Mouse (Mus musculus) spleen, postnatal 4 days (tissue): ENCODE data around the gene Tnik.

Source experiments
- DNase-seq, 2 experiments: peaks; one replicate each; pipeline ENCODE4 v3.0.0; 2022; ENCODE audit warnings: low spot score in 2 of 2

Gene Tnik

GRCm38 (mm10) chr3:28401335-28401734 lies 138.3 kb downstream of the Tnik start:
- DNase-seq = no peak

- DNase-seq = no peak
Observed at GRCm38 (mm10) chr3:28402221-28402620, 139.2 kb downstream of the Tnik start.

GRCm38 (mm10) chr3:28405391-28405790 lies 142.4 kb downstream of the Tnik start:
- no peak for DNase-seq

DNA sequence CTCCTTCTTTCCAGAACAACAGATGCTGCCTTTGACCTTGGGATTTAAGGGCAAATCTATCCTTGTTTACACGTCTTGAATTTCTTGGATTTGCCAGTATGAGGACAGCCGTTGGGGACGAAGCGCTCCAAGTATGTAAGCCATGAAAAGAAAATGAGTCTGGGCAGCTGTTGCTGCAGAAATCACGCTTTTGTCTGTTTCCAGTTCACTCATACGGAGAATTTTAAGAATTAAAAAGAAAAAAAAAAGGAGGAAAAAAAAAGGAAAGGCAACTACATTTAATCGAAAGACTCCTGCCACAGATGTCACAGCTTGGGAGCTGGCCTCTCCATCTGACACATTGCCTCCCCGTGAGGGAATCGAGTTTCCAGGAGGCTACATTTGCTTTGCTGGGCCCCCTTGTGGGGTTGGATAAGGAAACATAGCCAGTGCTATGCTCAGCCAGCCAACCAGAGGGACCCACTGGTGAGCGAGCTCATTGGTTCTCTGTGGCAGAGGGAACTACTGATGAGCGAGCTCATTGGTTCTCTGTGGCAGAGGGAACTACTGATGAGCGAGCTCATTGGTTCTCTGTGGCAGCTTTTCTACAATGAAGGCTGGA lies 145.9 kb downstream of the Tnik start:
- peak in 1 of 2 experiments; percentile 18 for DNase-seq

DNA sequence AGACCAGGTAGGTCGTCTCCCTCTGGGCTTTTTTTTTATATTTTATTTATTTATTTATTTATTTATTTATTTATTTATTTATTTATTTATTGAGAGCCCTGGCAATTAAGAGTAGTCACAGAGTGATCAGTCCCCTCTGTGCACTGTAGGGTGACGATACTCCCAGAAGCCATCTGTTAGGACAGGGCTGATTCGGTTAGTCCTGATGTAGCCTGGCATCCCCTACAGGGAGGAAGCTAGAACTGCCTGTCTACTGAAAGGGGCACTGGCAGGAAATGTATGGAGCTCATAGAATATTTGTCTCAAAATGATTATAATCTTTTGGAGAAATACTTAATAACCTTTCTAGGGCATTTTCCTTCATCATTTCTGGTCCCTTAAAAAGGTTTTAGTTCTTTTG lies 147.3 kb downstream of the Tnik start:
- no peak for DNase-seq

DNA sequence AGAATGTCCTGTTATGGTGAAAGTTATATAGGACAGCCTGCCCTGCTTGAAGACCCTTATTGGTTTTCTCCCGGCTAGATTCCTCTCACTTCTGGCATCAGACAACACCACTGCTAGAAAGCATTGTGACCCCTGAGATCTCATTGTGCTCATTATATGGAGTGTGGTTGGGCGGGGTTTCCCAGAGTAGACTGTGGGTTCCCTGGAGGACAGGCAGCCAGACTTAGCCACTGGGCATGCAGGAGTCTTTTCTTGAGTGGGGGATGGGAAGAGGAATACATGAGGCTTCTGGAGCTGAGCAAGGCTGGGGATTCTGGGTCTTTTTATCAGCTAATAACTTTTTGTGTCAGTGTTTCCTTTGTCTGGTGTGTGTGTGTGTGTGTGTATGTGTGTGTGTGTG lies 153.0 kb downstream of the Tnik start:
- no peak for DNase-seq

- no peak for DNase-seq
Observed at GRCm38 (mm10) chr3:28417091-28417715, 154.2 kb downstream of the Tnik start.

DNA sequence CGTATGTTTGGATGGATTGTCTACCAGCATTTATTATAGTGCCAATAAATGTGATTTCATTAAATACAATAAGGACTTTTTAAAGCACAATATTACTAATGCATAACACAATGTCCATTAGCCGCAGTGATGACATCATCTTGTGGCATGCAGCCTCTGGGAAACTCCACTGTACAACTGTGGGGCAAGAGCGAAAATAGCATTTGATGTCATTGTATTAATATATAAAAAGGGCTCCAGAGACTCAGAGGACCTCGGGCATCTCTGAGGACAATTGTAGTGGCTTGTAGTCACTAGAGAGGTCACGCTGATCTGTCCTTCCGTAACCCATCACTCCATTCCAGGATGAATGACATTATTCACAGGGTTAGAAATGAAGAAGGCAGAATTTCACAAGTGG lies 157.2 kb downstream of the Tnik start:
- no peak for DNase-seq

GRCm38 (mm10) chr3:28420698-28421097 lies 157.7 kb downstream of the Tnik start:
- no peak for DNase-seq

GRCm38 (mm10) chr3:28421798-28422197 lies 158.8 kb downstream of the Tnik start:
- DNase-seq = no peak

DNA sequence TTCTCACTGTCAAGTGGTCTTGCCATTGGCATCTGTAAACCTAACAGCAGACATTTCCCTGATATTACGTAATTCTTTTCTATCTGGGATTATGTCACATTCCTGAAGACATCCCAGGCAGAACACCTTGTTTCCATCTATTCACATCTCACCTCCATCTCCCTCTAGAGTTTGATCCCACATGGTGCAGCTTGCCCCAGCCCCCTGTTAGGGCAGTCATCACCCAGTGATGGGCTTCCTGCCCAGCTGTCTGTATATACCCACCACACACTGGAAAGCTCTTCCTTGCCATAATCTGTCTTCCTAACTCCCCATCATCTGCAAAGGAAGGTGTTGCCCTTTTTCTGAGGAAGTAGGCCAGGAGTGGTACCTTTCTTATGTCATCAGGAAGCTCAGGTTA lies 159.2 kb downstream of the Tnik start:
- no peak for DNase-seq

DNA sequence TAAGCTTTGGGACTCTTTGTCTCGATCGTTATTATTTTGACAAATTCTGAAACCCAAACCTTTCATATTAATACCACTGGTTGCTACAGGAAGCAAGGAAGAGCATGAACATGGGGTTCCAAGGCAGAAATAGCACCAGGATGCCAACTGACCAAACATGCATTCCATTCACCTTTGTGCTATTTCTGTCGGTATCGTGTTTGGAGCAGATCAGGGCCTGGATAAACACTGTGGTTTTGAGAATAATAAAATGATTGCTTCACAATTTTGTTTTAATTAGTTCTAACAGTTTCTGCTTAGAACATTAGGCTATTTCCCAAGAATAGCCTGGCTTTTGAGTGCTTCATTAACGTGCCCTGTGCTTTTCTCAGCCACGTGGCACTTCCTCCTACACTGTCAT lies 162.9 kb downstream of the Tnik start:
- DNase-seq = no peak

- no peak for DNase-seq
Observed at GRCm38 (mm10) chr3:28431459-28431858, 168.4 kb downstream of the Tnik start.

GRCm38 (mm10) chr3:28432321-28432720 lies 169.3 kb downstream of the Tnik start:
- no peak for DNase-seq

DNA sequence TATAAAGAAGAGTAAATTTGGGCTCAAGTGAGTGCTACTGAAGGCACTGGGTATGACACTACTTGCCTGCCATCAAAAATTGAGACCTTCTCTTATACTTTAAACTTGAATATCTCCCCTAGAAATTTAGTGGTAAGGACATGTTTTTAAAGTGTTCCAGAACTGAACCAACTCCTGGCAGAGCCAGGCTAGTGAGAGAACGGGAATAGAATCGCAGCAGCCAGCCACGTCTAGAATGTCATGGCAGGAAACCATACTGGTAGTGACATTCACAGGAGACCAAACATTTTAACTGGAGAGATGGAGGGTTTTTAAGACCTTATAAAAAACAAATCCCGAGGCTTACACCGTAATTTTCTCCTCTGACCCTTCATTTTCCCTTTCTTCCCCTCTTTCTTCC lies 172.5 kb downstream of the Tnik start:
- DNase-seq = no peak

- no peak for DNase-seq
Observed at GRCm38 (mm10) chr3:28437429-28437828, 174.4 kb downstream of the Tnik start.

DNA sequence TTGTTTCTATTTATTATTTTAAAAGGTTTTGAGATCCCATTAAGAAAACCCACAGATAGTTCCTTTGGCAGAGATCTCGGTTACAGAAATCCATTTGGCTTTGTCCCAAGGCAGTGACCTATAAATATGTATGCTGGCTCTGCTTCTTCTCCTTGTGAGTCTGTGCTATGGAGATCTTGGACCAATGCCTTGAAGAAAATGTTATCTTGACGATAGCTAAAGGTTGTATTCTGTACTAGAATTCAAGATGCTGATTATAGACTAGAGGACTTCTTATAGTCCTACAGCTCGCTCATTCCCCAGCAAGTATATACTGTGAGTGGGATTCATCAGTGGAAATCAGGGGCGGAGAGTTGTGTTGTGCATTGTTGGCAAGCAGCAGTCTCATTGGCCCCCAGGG lies 178.5 kb downstream of the Tnik start:
- DNase-seq = no peak

DNA sequence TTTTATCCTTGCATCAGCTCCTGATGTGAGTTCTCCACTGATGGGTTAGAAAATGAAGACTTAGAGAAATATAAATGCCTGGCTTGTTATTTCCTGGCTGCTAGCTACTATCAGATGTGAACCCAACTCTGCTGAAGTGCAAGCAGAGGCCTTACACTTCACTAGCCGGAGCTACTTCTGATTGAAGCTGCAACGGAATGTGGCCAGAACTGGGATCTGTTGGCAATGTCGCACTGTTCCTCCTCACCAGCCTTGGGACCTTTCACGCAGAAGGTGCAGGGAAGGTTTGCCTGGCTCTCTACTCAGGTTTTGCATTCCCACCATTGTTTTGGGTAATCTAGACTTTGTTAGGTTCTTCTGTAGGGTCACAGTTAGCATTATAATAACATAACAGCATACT lies 179.1 kb downstream of the Tnik start:
- no peak for DNase-seq

- no peak for DNase-seq
Observed at GRCm38 (mm10) chr3:28447950-28448349, 184.9 kb downstream of the Tnik start.

DNA sequence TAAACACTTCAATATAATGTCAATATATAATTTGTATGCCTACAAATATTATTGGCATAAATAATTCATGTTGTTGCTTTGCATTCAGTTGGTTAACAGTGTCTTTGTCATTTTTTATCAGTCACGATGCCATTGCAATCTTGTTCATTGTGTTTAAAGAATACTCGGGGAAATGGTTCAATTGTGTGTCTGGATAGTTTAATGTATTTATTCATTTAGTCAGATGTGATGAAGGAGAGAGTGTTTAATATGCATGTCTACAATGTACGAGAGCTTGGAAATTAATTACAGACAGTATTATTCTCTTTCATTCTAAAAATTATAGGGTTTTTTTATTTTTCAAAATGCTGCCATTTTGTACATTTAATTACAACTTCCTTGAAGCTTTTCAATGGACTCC lies 190.4 kb downstream of the Tnik start:
- no peak for DNase-seq

GRCm38 (mm10) chr3:28456842-28457241 lies 193.8 kb downstream of the Tnik start:
- no peak for DNase-seq

DNA sequence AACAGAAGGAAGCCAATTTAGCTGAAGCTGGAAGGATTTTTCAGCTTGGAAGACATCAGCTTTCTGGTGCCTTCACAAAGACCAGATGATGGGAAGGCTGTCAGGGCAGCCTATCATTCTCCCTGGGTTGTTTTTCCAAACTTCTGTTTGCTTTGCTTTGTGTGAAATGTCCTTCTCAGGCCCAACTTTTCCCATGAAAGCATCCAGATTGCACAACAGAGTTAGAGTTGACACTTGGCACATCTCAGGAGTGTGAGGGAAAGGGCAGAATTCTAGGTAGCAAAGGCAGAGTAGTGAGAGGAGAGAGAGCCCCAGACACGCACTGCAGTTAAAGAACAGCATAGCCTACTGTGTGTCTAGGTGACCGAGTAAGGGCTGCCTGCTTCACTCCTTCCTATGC lies 194.5 kb downstream of the Tnik start:
- DNase-seq = no peak

GRCm38 (mm10) chr3:28466688-28467087 lies 203.7 kb downstream of the Tnik start:
- DNase-seq = no peak

GRCm38 (mm10) chr3:28467148-28467754 lies 204.2 kb downstream of the Tnik start:
- DNase-seq = no peak
